Mouse (Mus musculus) urinary bladder, postnatal 36 days (tissue): Measurements from ENCODE around the gene Gm7138.
"Not testable (repeated sequence)": the region's sequence is repeated elsewhere in the genome, so short reads cannot be mapped to it uniquely, and the experiment has no call there.

Source experiments
- DNase-seq, 2 experiments: peaks; one replicate each; pipeline ENCODE4 v3.0.0; 2022; ENCODE audit warnings: low spot score in 2 of 2, mixed read lengths in 1 of 2

Gene Gm7138

GRCm38 (mm10) chr10:77776844-77777243 lies at the start of gene Gm7138:
Gene Gm7138, minus strand, starts transcription at chr10:77776944.
- DNase-seq = not testable (repeated sequence)

GRCm38 (mm10) chr10:77819203-77819602 lies 42.5 kb upstream of the Gm7138 start:
- DNase-seq = no peak

GRCm38 (mm10) chr10:77818523-77818922 lies 41.8 kb upstream of the Gm7138 start:
- no peak for DNase-seq

GRCm38 (mm10) chr10:77815514-77815913 lies 38.8 kb upstream of the Gm7138 start:
- no peak for DNase-seq

- DNase-seq = no peak
Observed at GRCm38 (mm10) chr10:77814382-77814781, 37.6 kb upstream of the Gm7138 start, which contains the start of gene Gm2696. Gene Gm2696, plus strand, starts transcription at chr10:77814682.

GRCm38 (mm10) chr10:77811743-77812142 lies 35.0 kb upstream of the Gm7138 start, which contains the start of gene Gm9507:
Gene Gm9507, minus strand, starts transcription at chr10:77811843.
- DNase-seq = no peak

- DNase-seq = no peak
Observed at GRCm38 (mm10) chr10:77804095-77804494, 27.4 kb upstream of the Gm7138 start.

- no peak for DNase-seq
Observed at GRCm38 (mm10) chr10:77798921-77799508, 22.3 kb upstream of the Gm7138 start, which contains the start of gene Gm19668. Gene Gm19668, minus strand, starts transcription at chr10:77799133.

- not testable (repeated sequence) for DNase-seq
Observed at GRCm38 (mm10) chr10:77798164-77798920, 21.6 kb upstream of the Gm7138 start.

GRCm38 (mm10) chr10:77797677-77798076 lies 20.9 kb upstream of the Gm7138 start:
- DNase-seq = no peak

GRCm38 (mm10) chr10:77794976-77795375 lies 18.2 kb upstream of the Gm7138 start, which contains the start of gene Gm9639:
Gene Gm9639, minus strand, starts transcription at chr10:77795076.
- DNase-seq = no peak

- DNase-seq = no peak
Observed at GRCm38 (mm10) chr10:77788621-77789020, 11.9 kb upstream of the Gm7138 start.

GRCm38 (mm10) chr10:77787876-77788275 lies 11.1 kb upstream of the Gm7138 start, which contains the start of gene Gm7137:
Gene Gm7137, minus strand, starts transcription at chr10:77788200.
- DNase-seq = not testable (repeated sequence)

GRCm38 (mm10) chr10:77783396-77783795 lies 6.7 kb upstream of the Gm7138 start:
- DNase-seq = not testable (repeated sequence)

GRCm38 (mm10) chr10:77782442-77782841 lies 5.7 kb upstream of the Gm7138 start, which contains the start of gene Gm3250:
Gene Gm3250, minus strand, starts transcription at chr10:77782542.
- DNase-seq = not testable (repeated sequence)

- DNase-seq = not testable (repeated sequence)
Observed at GRCm38 (mm10) chr10:77772142-77772541, 4.6 kb downstream of the Gm7138 start.

GRCm38 (mm10) chr10:77771225-77771624 lies 5.5 kb downstream of the Gm7138 start, which contains the start of gene Gm3238:
Gene Gm3238, minus strand, starts transcription at chr10:77771325.
- DNase-seq = not testable (repeated sequence)

GRCm38 (mm10) chr10:77769727-77770126 lies 7.0 kb downstream of the Gm7138 start:
- DNase-seq = no peak

- not testable (repeated sequence) for DNase-seq
Observed at GRCm38 (mm10) chr10:77759582-77759981, 17.2 kb downstream of the Gm7138 start, which contains the start of gene Gm3233. Gene Gm3233, minus strand, starts transcription at chr10:77759682.

GRCm38 (mm10) chr10:77753448-77753847 lies 23.3 kb downstream of the Gm7138 start:
- DNase-seq = no peak

GRCm38 (mm10) chr10:77752312-77752711 lies 24.4 kb downstream of the Gm7138 start:
- not testable (repeated sequence) for DNase-seq

- DNase-seq = not testable (repeated sequence)
Observed at GRCm38 (mm10) chr10:77751254-77751653, 25.5 kb downstream of the Gm7138 start, which contains the start of gene Gm9736. Gene Gm9736, minus strand, starts transcription at chr10:77751354.
